Mouse (Mus musculus) ES-E14 (cell line): Measurements from ENCODE around the gene Asb3.

Experiments
- HCFC1 ChIP-seq: IDR thresholded peaks from 2 replicates; pipeline ENCODE4 v1.6.1; 2012; ENCODE audit warnings: low read length, inconsistent platforms, borderline replicate concordance; ENCODE audit not compliant: insufficient read depth
- MAFK ChIP-seq: IDR thresholded peaks from 2 replicates; pipeline ENCODE4 v1.6.1; 2014; ENCODE audit warnings: mild to moderate bottlenecking, low read depth, low read length, inconsistent platforms; ENCODE audit not compliant: insufficient read depth
- ZC3H11A ChIP-seq: IDR thresholded peaks from 2 replicates; pipeline ENCODE4 v1.6.1; 2012; ENCODE audit warnings: low read depth, mild to moderate bottlenecking, inconsistent platforms, low read length, borderline replicate concordance
- ZNF384 ChIP-seq: IDR thresholded peaks from 2 replicates; pipeline ENCODE4 v1.6.1; 2012; ENCODE audit warnings: low read depth, low read length, inconsistent platforms

DNA sequence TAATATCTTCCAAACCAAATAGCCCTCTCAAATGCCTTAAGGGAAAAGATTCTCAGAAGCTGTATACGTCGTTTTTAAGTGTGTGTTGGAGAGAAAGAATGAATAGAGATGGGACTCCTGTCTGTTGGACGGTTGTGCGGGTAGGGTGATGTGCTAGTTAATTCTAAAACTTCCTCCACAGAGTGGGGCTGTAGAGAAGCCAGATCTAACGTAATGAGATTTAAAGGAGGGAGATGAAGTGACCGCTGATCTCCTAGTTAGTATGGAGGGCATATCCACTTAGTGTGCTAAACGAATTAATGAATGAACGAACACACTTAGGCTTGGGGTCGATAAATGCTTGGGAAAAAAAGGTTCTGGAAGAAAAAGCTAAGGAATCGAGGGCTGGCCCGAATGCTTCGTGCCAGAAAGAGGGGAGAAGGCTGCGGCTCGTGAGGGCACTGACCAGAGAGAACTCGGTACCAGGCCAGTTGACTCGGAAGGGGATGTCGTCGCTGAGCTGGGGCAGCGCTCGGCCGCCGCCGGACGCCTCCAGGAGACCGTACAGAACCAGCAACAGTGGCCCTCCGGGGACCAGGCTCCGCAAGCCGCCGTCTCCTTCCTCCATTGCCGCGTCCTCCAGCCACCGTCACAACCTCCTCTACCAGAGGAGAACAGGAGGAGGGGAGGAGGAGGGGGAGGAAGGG, 68.4 kb downstream of the Asb3 start:
- no peak for TF ChIP-seq HCFC1
- TF ChIP-seq ZNF384 = no peak
- TF ChIP-seq MAFK = no peak
- TF ChIP-seq ZC3H11A = no peak
